ENCODE assay signal across 7 mouse cellular contexts in the genomic region with DNA sequence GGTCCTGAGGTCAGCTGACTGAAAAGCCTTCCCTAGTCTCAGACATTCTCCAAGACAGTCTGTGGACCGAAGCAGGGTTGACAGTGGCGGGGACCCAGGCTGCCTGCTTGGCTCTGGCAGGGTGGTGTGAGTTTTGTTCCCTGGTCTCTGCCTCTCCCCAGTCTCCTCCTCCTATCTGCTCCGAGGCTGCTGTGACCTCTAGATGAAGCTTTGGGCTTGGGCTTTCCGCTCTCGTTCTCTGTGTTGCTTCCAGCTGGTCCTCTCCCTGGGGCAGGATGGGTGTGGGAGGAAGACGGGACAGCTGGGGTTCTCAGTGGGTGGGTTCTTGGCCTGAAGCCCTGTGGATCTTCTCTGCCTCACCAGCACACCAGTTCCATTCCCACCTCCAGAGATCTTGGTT. TPM values are rescaled to one million over a fixed set of nuclear protein-coding genes. Genes with fewer than 3 reads are reported as not detected.
DNase-seq lines count a peak whose midpoint lies in the region; ATAC-seq and TF ChIP-seq lines count a peak whose summit lies in the region.

No protein-coding gene starts in this region.

- no peaks in the 10 kb centered on the region for H3K9me3 ChIP-seq in embryonic facial prominence, embryonic 15.5 days (replicated peaks)

- H3K4me2 ChIP-seq in embryonic facial prominence, embryonic 15.5 days (replicated peaks): no peak overlapping the region

- WGBS in cerebellum, adult 2 months: 36% methylated on average over 6 of the region's 6 CpGs
- WGBS in embryonic facial prominence, embryonic 15.5 days: 39% methylated on average over 6 of the region's 6 CpGs

- no peak for TF ChIP-seq POLR2A in cerebellum, adult 2 months (IDR thresholded peaks at IDR 0.05; ENCODE audit: borderline replicate concordance, insufficient read depth, low read length)

- H3K4me3 ChIP-seq in cerebellum, adult 2 months (replicated peaks; ENCODE audit: insufficient read depth, low read depth, low read length): no peak overlapping the region
- H3K4me3 ChIP-seq in embryonic facial prominence, embryonic 15.5 days (replicated peaks): no peak overlapping the region

- H3K27ac ChIP-seq in cerebellum, adult 2 months (ENCODE audit: insufficient read depth, low read length): no peak overlapping the region
- peak overlapping the region; percentile 68 for H3K27ac ChIP-seq in embryonic facial prominence, embryonic 15.5 days (replicated peaks)

- no peak overlapping the region for H3K9ac ChIP-seq in embryonic facial prominence, embryonic 15.5 days

- ATAC-seq in embryonic facial prominence, embryonic 15.5 days (ENCODE audit: insufficient number of reproducible peaks, low FRiP score, low TSS enrichment, low read depth): peak; percentile 51; the same call in 1 of the 2 replicates

- DNase-seq in cerebellum, adult 2 months: peak; percentile 63 to 68
- peak; percentile 79 to 82 for DNase-seq in heart, postnatal 10 days
- DNase-seq in layer of hippocampus, postnatal 14 days (ENCODE audit: low spot score in 2 of 2): peak; percentile 27 to 36
- peak; percentile 57 to 58 for DNase-seq in right cerebral cortex, adult 2 months (ENCODE audit: low spot score in 2 of 2)
- DNase-seq in adrenal gland, postnatal 10 days: no peak
- no peak for DNase-seq in thymus, postnatal 25 days

- no peaks in the 10 kb centered on the region for H3K36me3 ChIP-seq in embryonic facial prominence, embryonic 15.5 days

- H3K4me1 ChIP-seq in cerebellum, adult 2 months (ENCODE audit: control insufficient read depth, insufficient read depth, low read length): peaks cover 12% of the 10 kb centered on the region
- peaks cover 32% of the 10 kb centered on the region for H3K4me1 ChIP-seq in embryonic facial prominence, embryonic 15.5 days

- intact Hi-C loops in heart, postnatal 10 days (cut with DNase I): no loop called here

- H3K27me3 ChIP-seq in cerebellum, adult 2 months (ENCODE audit: control insufficient read depth, insufficient read depth, low read length): no peaks in the 10 kb centered on the region
- H3K27me3 ChIP-seq in embryonic facial prominence, embryonic 15.5 days: no peaks in the 10 kb centered on the region

- no peak for TF ChIP-seq CTCF in cerebellum, adult 2 months (IDR thresholded peaks at IDR 0.05; ENCODE audit: borderline replicate concordance, insufficient read depth, low read depth, low read length)

RNA-seq across cellular contexts. Expression of a gene that starts 51.8 kb away (rescaled TPM):
- polyA plus RNA-seq in cerebellum, adult 2 months (2012; rRNA removed): 64.4 and 67.5 TPM in 2 replicates
- polyA plus RNA-seq in embryonic facial prominence, embryonic 15.5 days (2015; fragmentation: Nextera tagmentation; extraction: Ambion mirVana): 96.0 and 105 TPM in 2 replicates
- total RNA-seq in heart, postnatal 10 days (2021): 10 to 100 TPM; 88.1 to 92.3 TPM
- 10 to 100 TPM; 60.7 to 63.9 TPM for total RNA-seq in layer of hippocampus, postnatal 14 days (2021)
- total RNA-seq in adrenal gland, postnatal 10 days (2021): 100 to 1,000 TPM in 1 of 2 experiments, 10 to 100 TPM in 1; 84.3 to 105 TPM

Comparison
In these comparisons a context has a peak if more than half of its experiments do, and no peak if none do; other contexts are left out.
1. DNase-seq: peak in cerebellum, adult 2 months (2 of 2), heart, postnatal 10 days (2 of 2), layer of hippocampus, postnatal 14 days (2 of 2) and right cerebral cortex, adult 2 months (2 of 2); none in adrenal gland, postnatal 10 days (single experiment) and thymus, postnatal 25 days (single experiment).